Mouse (Mus musculus) CD8-positive naive resting alpha-beta T cell, adult 57 days (primary cell): ENCODE measurements around the gene Rpl35a. TPM values are rescaled to one million over a fixed set of nuclear protein-coding genes. Genes with fewer than 3 reads are reported as not detected.

ENCODE experiments used
- total RNA-seq: library from RNA; stranded (reverse); gene quantifications from one replicate; pipeline ENCODE4 v1.2.4, GENCODE M21; 2023

Rpl35a gene
- total RNA-seq, result 1,575 TPM

DNA sequence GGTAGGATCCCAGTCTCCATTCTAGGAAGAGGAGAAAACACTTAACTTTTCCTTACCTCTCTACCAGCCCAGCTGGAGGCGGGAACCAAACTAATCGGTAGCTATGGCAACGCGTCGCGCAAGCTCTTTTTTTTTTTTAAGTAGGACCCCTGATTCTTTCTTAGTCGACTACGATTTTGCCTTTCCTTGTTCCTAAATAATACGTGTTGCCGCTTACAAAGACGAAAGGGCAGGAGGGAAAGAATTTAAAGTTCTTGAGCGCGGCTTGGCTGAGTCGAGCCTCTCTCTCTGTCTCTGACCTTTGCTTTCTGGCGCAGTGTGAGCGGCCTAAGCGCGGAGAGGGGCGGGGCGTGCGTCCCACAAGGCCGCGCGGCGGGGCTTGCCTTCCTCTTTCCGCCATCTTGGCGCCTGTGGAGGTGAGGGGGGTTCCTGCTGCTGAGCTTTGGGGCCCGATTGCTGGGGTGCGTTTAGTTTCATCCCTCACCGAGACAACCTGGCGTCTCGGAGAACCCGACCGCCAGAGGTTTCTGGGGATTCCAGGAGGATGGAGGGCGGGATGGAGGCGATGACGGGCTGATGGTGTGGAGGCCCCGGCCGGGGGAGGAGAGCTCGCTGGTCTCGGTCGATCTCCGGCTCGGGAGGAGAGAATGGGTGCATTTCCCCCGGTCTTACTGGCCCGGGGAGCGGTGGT lies at the start of gene Rpl35a, which contains the start of gene Iqcg:
TSS of gene Rpl35a (plus strand) at position 359 of the 691 bp plus-strand sequence.
TSS of gene Iqcg (minus strand) at position 124 of the 691 bp plus-strand sequence.

GRCm38 (mm10) chr16:33062024-33062681 lies 5.9 kb downstream of the Rpl35a start, which contains the start of gene Lmln:
Lmln (plus strand) TSS chr16:33062521.

Other genes starting within 250 kb of the Rpl35a start
- not detected for gene Smbd1, start 246.0 kb upstream of the Rpl35a start, total RNA-seq
- 54.4 TPM for gene Fyttd1, start 179.0 kb upstream of the Rpl35a start, total RNA-seq
- 26.7 TPM for gene Rubcn, start 178.7 kb upstream of the Rpl35a start, total RNA-seq
- gene Lrch3, start 142.4 kb upstream of the Rpl35a start, total RNA-seq, result 79.3 TPM
- gene Iqcg, start 235 bp upstream of the Rpl35a start, total RNA-seq, result not detected
- gene Lmln, start 6.1 kb downstream of the Rpl35a start, total RNA-seq, result 1.3 TPM
- 25.8 TPM for gene Osbpl11, start 128.6 kb downstream of the Rpl35a start, total RNA-seq
- gene Snx4, start 195.0 kb downstream of the Rpl35a start, total RNA-seq, result 58.4 TPM